Mouse (Mus musculus): ENCODE data around the gene Rerg. TPM values are rescaled to one million over a fixed set of nuclear protein-coding genes. Genes with fewer than 3 reads are reported as not detected.

Gene Rerg
- total RNA-seq, 2 experiments from 2014 or later, result 36.9 to 41.8 TPM

GRCm38 (mm10) chr6:137156437-137157219 lies 13.7 kb downstream of the Rerg start:
- no peak overlapping the region for H3K4me3 ChIP-seq
- no peak overlapping the region for H3K27ac ChIP-seq
- TF ChIP-seq CTCF (conservative IDR thresholded peaks at IDR 0.05), result no peak
- no peak for DNase-seq (ENCODE audit: low spot score in 2 of 2)

GRCm38 (mm10) chr6:137155196-137156137 lies 14.8 kb downstream of the Rerg start:
- Histone ChIP-seq H3K4me3 (peak overlapping the region; percentile 9; the same call in 1 of the 2 replicates), H3K27ac (no peak overlapping the region)
- peak in 1 of 2 experiments; percentile 17 for DNase-seq (ENCODE audit: low spot score in 2 of 2)
- TF ChIP-seq CTCF (conservative IDR thresholded peaks at IDR 0.05), result no peak

- no peak overlapping the region for H3K4me3 ChIP-seq
- DNase-seq (ENCODE audit: low spot score in 2 of 2), result no peak
- H3K27ac ChIP-seq, result no peak overlapping the region
- no peak for TF ChIP-seq CTCF (conservative IDR thresholded peaks at IDR 0.05)
Observed at GRCm38 (mm10) chr6:137153021-137153420, 17.3 kb downstream of the Rerg start.

- no peak overlapping the region for H3K4me3 ChIP-seq
- no peak for DNase-seq (ENCODE audit: low spot score in 2 of 2)
- no peak overlapping the region for H3K27ac ChIP-seq
- TF ChIP-seq CTCF (conservative IDR thresholded peaks at IDR 0.05), result no peak
Observed at GRCm38 (mm10) chr6:137151015-137151414, 19.3 kb downstream of the Rerg start.

- no peak for TF ChIP-seq CTCF (conservative IDR thresholded peaks at IDR 0.05)
- no peak for DNase-seq (ENCODE audit: low spot score in 2 of 2)
- no peak overlapping the region for H3K27ac ChIP-seq
- no peak overlapping the region for H3K4me3 ChIP-seq
Observed at GRCm38 (mm10) chr6:137149833-137150232, 20.5 kb downstream of the Rerg start.

- Histone ChIP-seq H3K4me3 (no peak overlapping the region), H3K27ac (no peak overlapping the region)
- no peak for TF ChIP-seq CTCF (conservative IDR thresholded peaks at IDR 0.05)
- no peak for DNase-seq (ENCODE audit: low spot score in 2 of 2)
Observed at GRCm38 (mm10) chr6:137146910-137147309, 23.4 kb downstream of the Rerg start.

GRCm38 (mm10) chr6:137145611-137146010 lies 24.7 kb downstream of the Rerg start:
- Histone ChIP-seq H3K4me3 (no peak overlapping the region), H3K27ac (no peak overlapping the region)
- no peak for DNase-seq (ENCODE audit: low spot score in 2 of 2)
- TF ChIP-seq CTCF (conservative IDR thresholded peaks at IDR 0.05), result no peak

GRCm38 (mm10) chr6:137144958-137145535 lies 25.2 kb downstream of the Rerg start:
- no peak for DNase-seq (ENCODE audit: low spot score in 2 of 2)
- Histone ChIP-seq H3K27ac (no peak overlapping the region), H3K4me3 (no peak overlapping the region)
- no peak for TF ChIP-seq CTCF (conservative IDR thresholded peaks at IDR 0.05)

GRCm38 (mm10) chr6:137144526-137144840 lies 25.8 kb downstream of the Rerg start:
- no peak for DNase-seq (ENCODE audit: low spot score in 2 of 2)
- Histone ChIP-seq H3K27ac (no peak overlapping the region), H3K4me3 (no peak overlapping the region)
- TF ChIP-seq CTCF (conservative IDR thresholded peaks at IDR 0.05), result no peak

GRCm38 (mm10) chr6:137143818-137144525 lies 26.3 kb downstream of the Rerg start:
- no peak overlapping the region for H3K4me3 ChIP-seq
- peak; percentile 39 for TF ChIP-seq CTCF (conservative IDR thresholded peaks at IDR 0.05)
- no peak for DNase-seq (ENCODE audit: low spot score in 2 of 2)
- no peak overlapping the region for H3K27ac ChIP-seq

GRCm38 (mm10) chr6:137142796-137143195 lies 27.5 kb downstream of the Rerg start:
- H3K4me3 ChIP-seq, result no peak overlapping the region; the same call in 1 of the 2 replicates
- TF ChIP-seq CTCF (conservative IDR thresholded peaks at IDR 0.05), result no peak
- DNase-seq (ENCODE audit: low spot score in 2 of 2), result no peak
- H3K27ac ChIP-seq, result no peak overlapping the region

GRCm38 (mm10) chr6:137141247-137141820 lies 29.0 kb downstream of the Rerg start:
- no peak overlapping the region for H3K4me3 ChIP-seq

More at GRCm38 (mm10) chr6:137141247-137141820, 29.0 kb downstream of the Rerg start:
- TF ChIP-seq CTCF (conservative IDR thresholded peaks at IDR 0.05), result no peak
- no peak overlapping the region for H3K27ac ChIP-seq
- no peak for DNase-seq (ENCODE audit: low spot score in 2 of 2)

Data from layer of hippocampus, adult 2 months (tissue).